Comparison of ENCODE assay signal across 35 mouse cellular contexts in genomic region chr11:115432814-115433213, GRCm38 (mm10). TPM values are rescaled to one million over a fixed set of nuclear protein-coding genes. Genes with fewer than 3 reads are reported as not detected.
DNase-seq lines count a peak whose midpoint lies in the region; ATAC-seq and TF ChIP-seq lines count a peak whose summit lies in the region.
"Had no signal": no experiment of that assay in that cellular context is flagged by ENCODE, and none has a peak within 500 bp of the region (broad histone marks: within the 10 kb centered on the region; RNA-seq: fewer than 3 reads in every experiment).

No protein-coding gene starts in this region.

- TF ChIP-seq POLR2A in heart, adult 2 months (IDR thresholded peaks at IDR 0.05; ENCODE audit: insufficient read depth, low read depth, low read length): no peak

- no peak overlapping the region for H3K4me2 ChIP-seq in liver, embryonic 13.5 days
- no peak overlapping the region for H3K4me2 ChIP-seq in liver, embryonic 11.5 days
- no peak overlapping the region for H3K4me2 ChIP-seq in liver, embryonic 16.5 days (ENCODE audit: low read depth, low read length)
- no peak overlapping the region for H3K4me2 ChIP-seq in stomach, postnatal 0 days (replicated peaks; ENCODE audit: low read depth)
- H3K4me2 ChIP-seq: forebrain, embryonic 15.5 days; heart, embryonic 13.5 days; hindbrain, embryonic 14.5 days; limb, embryonic 15.5 days; lung, embryonic 15.5 days; midbrain, embryonic 11.5 days; neural tube, embryonic 12.5 days; stomach, embryonic 15.5 days had no signal

- no peaks in the 10 kb centered on the region for H3K27me3 ChIP-seq in heart, adult 2 months (ENCODE audit: control insufficient read depth, insufficient read depth, low read length)
- H3K27me3 ChIP-seq in liver, embryonic 13.5 days: peaks cover 32% of the 10 kb centered on the region
- H3K27me3 ChIP-seq in liver, embryonic 11.5 days (replicated peaks; ENCODE audit: control insufficient read depth, insufficient read depth, low read length): peaks cover 11% of the 10 kb centered on the region
- H3K27me3 ChIP-seq in liver, embryonic 16.5 days (ENCODE audit: control insufficient read depth, insufficient read depth, low read depth, low read length): peaks cover 19% of the 10 kb centered on the region
- no peaks in the 10 kb centered on the region for H3K27me3 ChIP-seq in stomach, postnatal 0 days (ENCODE audit: control insufficient read depth, insufficient read depth, low read length)
- H3K27me3 ChIP-seq: forebrain, embryonic 15.5 days; heart, embryonic 13.5 days; lung, embryonic 15.5 days; neural tube, embryonic 12.5 days; stomach, embryonic 15.5 days had no signal

- peak; percentile 93 for DNase-seq in heart, adult 11 months
- DNase-seq in heart, adult 2 months: no peak
- DNase-seq in liver, embryonic 13.5 days: no peak
- no peak for DNase-seq in liver, embryonic 11.5 days (ENCODE audit: low spot score)
- DNase-seq in stomach, postnatal 0 days (ENCODE audit: low spot score): peak; percentile 63
- DNase-seq in lung, postnatal 10 days: no peak
- DNase-seq: adrenal gland, postnatal 14 days; cerebellum, postnatal 10 days; gastrocnemius, adult 2 months; gastrocnemius, postnatal 36 days; heart, postnatal 10 days; kidney, adult 2 months; kidney, postnatal 36 days; left cerebral cortex, postnatal 4 days; lung, postnatal 36 days; thymus, adult 2 months; thymus, postnatal 36 days had no signal

- 0 out of 2 replicates have a peak, but pooled peaks have one; percentile 10 for ATAC-seq in liver, embryonic 13.5 days (ENCODE audit: low read depth)
- ATAC-seq in liver, embryonic 11.5 days (replicated peaks; ENCODE audit: low FRiP score): no peak
- ATAC-seq in liver, embryonic 16.5 days (ENCODE audit: low read depth): peak; percentile 63
- ATAC-seq in stomach, postnatal 0 days (ENCODE audit: low FRiP score, low TSS enrichment): peak; percentile 82
- ATAC-seq: CD4-positive, CD25-positive, alpha-beta regulatory T cell, adult 4 months; forebrain, embryonic 15.5 days; midbrain, embryonic 16.5 days had no signal

- no peaks in the 10 kb centered on the region for H3K79me2 ChIP-seq in heart, adult 2 months (replicated peaks; ENCODE audit: control insufficient read depth, insufficient read depth, low read length)

- WGBS in heart, adult 2 months: 50% methylated on average over 4 of the region's 4 CpGs
- WGBS in liver, embryonic 13.5 days (ENCODE audit: insufficient replicate concordance): 57% methylated on average over 4 of the region's 4 CpGs
- 63% methylated on average over 4 of the region's 4 CpGs for WGBS in liver, embryonic 11.5 days
- WGBS in liver, embryonic 16.5 days (ENCODE audit: insufficient replicate concordance): 58% methylated on average over 4 of the region's 4 CpGs
- 62% methylated on average over 4 of the region's 4 CpGs for WGBS in stomach, postnatal 0 days

- no peak overlapping the region for H3K9ac ChIP-seq in heart, adult 2 months (ENCODE audit: low read depth, low read length)
- no peak overlapping the region for H3K9ac ChIP-seq in liver, embryonic 13.5 days
- no peak overlapping the region for H3K9ac ChIP-seq in liver, embryonic 11.5 days (ENCODE audit: low read depth, low read length)
- no peak overlapping the region for H3K9ac ChIP-seq in liver, embryonic 16.5 days (ENCODE audit: low read depth, low read length)
- H3K9ac ChIP-seq in stomach, postnatal 0 days (ENCODE audit: low read length): no peak overlapping the region
- H3K9ac ChIP-seq: forebrain, embryonic 15.5 days; heart, embryonic 13.5 days; hindbrain, embryonic 14.5 days; limb, embryonic 15.5 days; lung, embryonic 15.5 days; neural tube, embryonic 12.5 days; stomach, embryonic 15.5 days had no signal

- peaks cover 4% of the 10 kb centered on the region for H3K4me1 ChIP-seq in heart, adult 2 months (ENCODE audit: control insufficient read depth, insufficient read depth, low read length)
- H3K4me1 ChIP-seq in liver, embryonic 13.5 days (replicated peaks): peaks cover 28% of the 10 kb centered on the region
- no peaks in the 10 kb centered on the region for H3K4me1 ChIP-seq in liver, embryonic 11.5 days (replicated peaks; ENCODE audit: control insufficient read depth, insufficient read depth, low read length)
- H3K4me1 ChIP-seq in liver, embryonic 16.5 days (ENCODE audit: control insufficient read depth, low read depth, low read length): peaks cover 10% of the 10 kb centered on the region
- H3K4me1 ChIP-seq in stomach, postnatal 0 days (replicated peaks; ENCODE audit: control insufficient read depth, insufficient read depth): 0 out of 2 replicates have a peak, but pooled peaks cover 5% of the 10 kb centered on the region

- no peaks in the 10 kb centered on the region for H3K9me3 ChIP-seq in liver, embryonic 13.5 days (replicated peaks)
- no peaks in the 10 kb centered on the region for H3K9me3 ChIP-seq in liver, embryonic 11.5 days (ENCODE audit: control insufficient read depth, low read length)
- no peaks in the 10 kb centered on the region for H3K9me3 ChIP-seq in liver, embryonic 16.5 days (replicated peaks; ENCODE audit: control insufficient read depth, low read length)
- H3K9me3 ChIP-seq in stomach, postnatal 0 days (ENCODE audit: control insufficient read depth, low read length): no peaks in the 10 kb centered on the region
- H3K9me3 ChIP-seq: forebrain, embryonic 15.5 days; heart, embryonic 13.5 days; limb, embryonic 15.5 days; lung, embryonic 15.5 days; neural tube, embryonic 12.5 days; stomach, embryonic 15.5 days had no signal

- no peak overlapping the region for H3K27ac ChIP-seq in heart, adult 2 months
- H3K27ac ChIP-seq in liver, embryonic 13.5 days: 0 out of 2 replicates have a peak overlapping the region, but pooled peaks have one; percentile 18
- H3K27ac ChIP-seq in liver, embryonic 11.5 days (ENCODE audit: low read depth, low read length): no peak overlapping the region
- peak overlapping the region; percentile 52 for H3K27ac ChIP-seq in liver, embryonic 16.5 days (ENCODE audit: low read length)
- H3K27ac ChIP-seq in stomach, postnatal 0 days (replicated peaks): peak overlapping the region; percentile 78
- H3K27ac ChIP-seq: forebrain, embryonic 15.5 days; gastrocnemius, adult 2 months; heart, embryonic 13.5 days; hindbrain, embryonic 14.5 days; limb, embryonic 15.5 days; lung, embryonic 15.5 days; neural tube, embryonic 12.5 days; stomach, embryonic 15.5 days had no signal

- TF ChIP-seq CTCF in heart, adult 2 months (IDR thresholded peaks at IDR 0.05): no peak
- TF ChIP-seq CTCF in stomach, postnatal 0 days (IDR thresholded peaks at IDR 0.05; ENCODE audit: low read depth): no peak

- no peaks in the 10 kb centered on the region for H3K36me3 ChIP-seq in heart, adult 2 months (ENCODE audit: control insufficient read depth, insufficient read depth, low read length)
- H3K36me3 ChIP-seq in liver, embryonic 13.5 days: peaks cover 29% of the 10 kb centered on the region
- H3K36me3 ChIP-seq in liver, embryonic 11.5 days (ENCODE audit: control insufficient read depth, insufficient read depth, low read length): peaks cover 8% of the 10 kb centered on the region
- H3K36me3 ChIP-seq in liver, embryonic 16.5 days (ENCODE audit: control insufficient read depth, insufficient read depth): no peaks in the 10 kb centered on the region; the same call in 1 of the 2 replicates
- H3K36me3 ChIP-seq in stomach, postnatal 0 days (ENCODE audit: control insufficient read depth, insufficient read depth, low read length): peaks cover 14% of the 10 kb centered on the region

- H3K4me3 ChIP-seq in heart, adult 2 months: no peak overlapping the region
- H3K4me3 ChIP-seq in liver, embryonic 13.5 days (replicated peaks): no peak overlapping the region
- H3K4me3 ChIP-seq in liver, embryonic 11.5 days (ENCODE audit: low read depth, low read length): no peak overlapping the region
- no peak overlapping the region for H3K4me3 ChIP-seq in liver, embryonic 16.5 days (ENCODE audit: low read depth, low read length)
- H3K4me3 ChIP-seq in stomach, postnatal 0 days (ENCODE audit: low read depth, low read length): no peak overlapping the region
- H3K4me3 ChIP-seq: forebrain, embryonic 15.5 days; gastrocnemius, adult 2 months; heart, embryonic 13.5 days; limb, embryonic 15.5 days; lung, embryonic 15.5 days; neural tube, embryonic 12.5 days; stomach, embryonic 15.5 days had no signal

- intact Hi-C loops in heart, adult 2 months (cut with DNase I): no loop called here

- TF ChIP-seq EP300 in heart, adult 2 months (IDR thresholded peaks at IDR 0.05; ENCODE audit: insufficient read depth, low read depth, low read length): no peak
- no peak for TF ChIP-seq EP300 in stomach, postnatal 0 days (optimal IDR thresholded peaks at IDR 0.05)

RNA-seq across cellular contexts. Expression of gene Trim80, which starts 7.5 kb away (rescaled TPM):
- under 1 TPM in 1 of 2 experiments, not detected in 1; 0.13 TPM for total RNA-seq in heart, adult 2 months (2021)
- polyA plus RNA-seq in heart, adult 2 months (2012; rRNA removed): 0.33 TPM in 1 of 2 replicates, not detected in the other
- 0.16 and 0.27 TPM in 2 replicates for polyA plus RNA-seq in liver, embryonic 13.5 days (2015; fragmentation: Nextera tagmentation; extraction: Ambion mirVana)
- 0.18 and 0.27 TPM in 2 replicates for polyA plus RNA-seq in liver, embryonic 11.5 days (2014; fragmentation: Nextera tagmentation; extraction: Ambion mirVana)
- 0.84 and 1.1 TPM in 2 replicates for polyA plus RNA-seq in liver, embryonic 16.5 days (2015; fragmentation: Nextera tagmentation; extraction: Ambion mirVana)
- 0.10 and 0.13 TPM in 2 replicates for polyA plus RNA-seq in stomach, postnatal 0 days (2015; fragmentation: Nextera tagmentation; extraction: Ambion mirVana)
- total RNA-seq: adrenal gland, postnatal 14 days; gastrocnemius, adult 2 months; gastrocnemius, postnatal 36 days; heart, postnatal 10 days; hematopoietic stem cell, adult 5-6 weeks; layer of hippocampus, adult 8-10 months; layer of hippocampus, postnatal 25 days; megakaryocyte, adult 5-6 weeks had no signal
- polyA plus RNA-seq: CD4-positive, CD25-positive, alpha-beta regulatory T cell, adult 4 months; embryonic facial prominence, embryonic 11.5 days; forebrain, embryonic 15.5 days; hindbrain, embryonic 14.5 days; limb, embryonic 15.5 days; lung, embryonic 15.5 days; midbrain, embryonic 11.5 days; midbrain, embryonic 16.5 days; neural tube, embryonic 12.5 days had no signal

RNA-seq across cellular contexts. Expression of gene Kctd2, which starts 12.9 kb away (rescaled TPM):
- 10 to 100 TPM; 26.6 to 30.0 TPM for total RNA-seq in heart, adult 2 months (2021)
- polyA plus RNA-seq in heart, adult 2 months (2012; rRNA removed): 22.9 and 31.9 TPM in 2 replicates
- 2.5 and 4.1 TPM in 2 replicates for polyA plus RNA-seq in liver, embryonic 13.5 days (2015; fragmentation: Nextera tagmentation; extraction: Ambion mirVana)
- polyA plus RNA-seq in liver, embryonic 11.5 days (2014; fragmentation: Nextera tagmentation; extraction: Ambion mirVana): 8.4 and 8.9 TPM in 2 replicates
- 0.70 and 1.0 TPM in 2 replicates for polyA plus RNA-seq in liver, embryonic 16.5 days (2015; fragmentation: Nextera tagmentation; extraction: Ambion mirVana)
- polyA plus RNA-seq in stomach, postnatal 0 days (2015; fragmentation: Nextera tagmentation; extraction: Ambion mirVana): 11.6 and 13.0 TPM in 2 replicates

RNA-seq across cellular contexts. Expression of gene Atp5h, which starts 13.1 kb away (rescaled TPM):
- total RNA-seq in heart, adult 2 months (2021): 1,000 to 10,000 TPM; 1,964 to 2,328 TPM
- 830 and 1,376 TPM in 2 replicates for polyA plus RNA-seq in heart, adult 2 months (2012; rRNA removed)
- polyA plus RNA-seq in liver, embryonic 13.5 days (2015; fragmentation: Nextera tagmentation; extraction: Ambion mirVana): 633 and 650 TPM in 2 replicates
- polyA plus RNA-seq in liver, embryonic 11.5 days (2014; fragmentation: Nextera tagmentation; extraction: Ambion mirVana): 835 and 884 TPM in 2 replicates
- 482 and 528 TPM in 2 replicates for polyA plus RNA-seq in liver, embryonic 16.5 days (2015; fragmentation: Nextera tagmentation; extraction: Ambion mirVana)
- polyA plus RNA-seq in stomach, postnatal 0 days (2015; fragmentation: Nextera tagmentation; extraction: Ambion mirVana): 883 and 916 TPM in 2 replicates

RNA-seq across cellular contexts. Expression of gene Mrpl58, which starts 29.3 kb away (rescaled TPM):
- total RNA-seq in heart, adult 2 months (2021): 100 to 1,000 TPM; 144 to 159 TPM
- polyA plus RNA-seq in heart, adult 2 months (2012; rRNA removed): 82.7 and 104 TPM in 2 replicates
- polyA plus RNA-seq in liver, embryonic 13.5 days (2015; fragmentation: Nextera tagmentation; extraction: Ambion mirVana): 103 and 104 TPM in 2 replicates
- 165 TPM in 2 replicates for polyA plus RNA-seq in liver, embryonic 11.5 days (2014; fragmentation: Nextera tagmentation; extraction: Ambion mirVana)
- 68.8 and 71.7 TPM in 2 replicates for polyA plus RNA-seq in liver, embryonic 16.5 days (2015; fragmentation: Nextera tagmentation; extraction: Ambion mirVana)
- polyA plus RNA-seq in stomach, postnatal 0 days (2015; fragmentation: Nextera tagmentation; extraction: Ambion mirVana): 138 and 144 TPM in 2 replicates

RNA-seq across cellular contexts. Expression of gene Slc16a5, which starts 29.5 kb away (rescaled TPM):
- total RNA-seq in heart, adult 2 months (2021): not detected
- 0.06 and 0.18 TPM in 2 replicates for polyA plus RNA-seq in heart, adult 2 months (2012; rRNA removed)
- 0.06 TPM in 1 of 2 replicates, not detected in the other for polyA plus RNA-seq in liver, embryonic 13.5 days (2015; fragmentation: Nextera tagmentation; extraction: Ambion mirVana)
- not detected in 2 replicates for polyA plus RNA-seq in liver, embryonic 11.5 days (2014; fragmentation: Nextera tagmentation; extraction: Ambion mirVana)
- 0.21 and 0.51 TPM in 2 replicates for polyA plus RNA-seq in liver, embryonic 16.5 days (2015; fragmentation: Nextera tagmentation; extraction: Ambion mirVana)
- 14.4 and 17.3 TPM in 2 replicates for polyA plus RNA-seq in stomach, postnatal 0 days (2015; fragmentation: Nextera tagmentation; extraction: Ambion mirVana)
- total RNA-seq: gastrocnemius, adult 2 months; heart, adult 8-10 months; hematopoietic stem cell, adult 5-6 weeks; layer of hippocampus, postnatal 25 days; left cerebral cortex, adult 8-10 months; left cerebral cortex, postnatal 4 days had no signal
- polyA plus RNA-seq: embryonic facial prominence, embryonic 11.5 days; forebrain, embryonic 15.5 days; hindbrain, embryonic 14.5 days; limb, embryonic 15.5 days; midbrain, embryonic 11.5 days had no signal

Comparison
In these comparisons a context has a peak if more than half of its experiments do, and no peak if none do; other contexts are left out.
1. DNase-seq: peak in heart, adult 11 months (single experiment) and stomach, postnatal 0 days (single experiment); none in heart, adult 2 months (0 of 2), liver, embryonic 13.5 days (single experiment), liver, embryonic 11.5 days (single experiment) and lung, postnatal 10 days (single experiment).
2. H3K27ac ChIP-seq: peak in liver, embryonic 13.5 days (single experiment), liver, embryonic 16.5 days (single experiment) and stomach, postnatal 0 days (single experiment); none in heart, adult 2 months (single experiment) and liver, embryonic 11.5 days (single experiment).